Mouse (Mus musculus) urinary bladder, adult 2 months (tissue): ENCODE measurements around the gene Cpt1c. TPM values are rescaled to one million over a fixed set of nuclear protein-coding genes. Genes with fewer than 3 reads are reported as not detected.

Experiments used
- DNase-seq: peaks from one replicate; pipeline ENCODE4 v3.0.0; 2022; ENCODE audit warnings: low spot score
- polyA plus RNA-seq: library from polyadenylated mRNA; depleted of rRNA; stranded (reverse); fragments of >200 nt; gene quantifications from 2 replicates; pipeline ENCODE4 v1.2.3, GENCODE M21; 2012; rRNA removed

The Cpt1c gene
- polyA plus RNA-seq, 1 experiment, result 26.1 TPM

DNA sequence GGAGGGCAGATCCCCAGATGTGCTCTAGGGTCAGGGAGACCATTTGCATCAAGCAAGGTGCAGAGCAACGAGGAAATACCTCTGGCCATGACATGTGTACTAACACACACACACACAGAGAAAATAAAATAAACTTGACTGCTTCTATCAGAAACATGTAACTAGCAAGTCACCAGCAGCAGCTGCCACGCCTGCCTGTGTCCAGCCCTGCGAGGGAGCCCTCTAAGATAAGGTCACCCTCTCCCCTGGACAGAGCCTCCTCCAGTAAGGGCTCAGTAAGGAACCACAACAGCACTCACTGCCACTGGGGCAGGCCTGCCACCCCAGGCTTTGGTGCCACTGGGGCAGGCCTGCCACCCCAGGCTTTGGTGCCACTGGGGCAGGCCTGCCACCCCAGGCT, 56.4 kb downstream of the Cpt1c start:
- no peak for DNase-seq

DNA sequence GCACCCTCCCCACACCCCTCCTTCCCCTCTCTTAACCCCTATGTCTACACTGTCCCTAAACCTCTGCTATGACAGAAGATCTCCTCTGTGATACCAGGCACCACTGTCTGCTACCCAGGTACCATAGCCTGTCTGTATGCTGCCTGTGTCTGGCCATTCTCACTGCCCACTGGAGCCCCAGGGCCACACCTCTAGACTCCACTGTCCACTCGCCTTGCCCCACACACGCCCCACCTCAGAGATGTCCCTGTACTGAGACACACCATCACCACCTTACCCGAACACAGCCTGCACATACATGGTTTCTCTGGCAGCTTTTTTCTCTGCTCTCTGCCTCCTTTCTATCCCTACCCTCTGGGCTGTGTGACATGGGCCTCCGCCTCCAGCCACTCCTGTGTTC, 57.8 kb downstream of the Cpt1c start:
- DNase-seq, result no peak

DNA sequence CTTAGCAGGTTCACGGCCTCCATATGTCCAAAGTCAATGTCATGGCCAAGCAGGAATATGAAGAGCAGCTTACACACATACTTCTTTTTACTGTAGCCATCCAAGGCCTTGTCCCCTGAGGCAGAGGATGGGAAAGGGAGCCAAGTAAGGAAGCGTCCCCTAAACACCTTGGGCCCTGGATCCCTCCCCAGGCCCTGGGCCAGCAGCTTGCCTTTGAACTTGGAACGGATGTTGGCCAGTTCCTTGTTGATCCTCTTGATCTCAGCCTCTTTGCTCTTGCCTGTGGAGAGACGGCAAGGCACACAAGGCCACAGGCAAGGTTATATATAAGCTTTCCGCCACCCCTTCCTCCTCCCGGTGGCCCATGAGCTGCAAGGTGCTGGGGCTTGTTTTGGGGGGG, 58.5 kb downstream of the Cpt1c start:
- no peak for DNase-seq

DNA sequence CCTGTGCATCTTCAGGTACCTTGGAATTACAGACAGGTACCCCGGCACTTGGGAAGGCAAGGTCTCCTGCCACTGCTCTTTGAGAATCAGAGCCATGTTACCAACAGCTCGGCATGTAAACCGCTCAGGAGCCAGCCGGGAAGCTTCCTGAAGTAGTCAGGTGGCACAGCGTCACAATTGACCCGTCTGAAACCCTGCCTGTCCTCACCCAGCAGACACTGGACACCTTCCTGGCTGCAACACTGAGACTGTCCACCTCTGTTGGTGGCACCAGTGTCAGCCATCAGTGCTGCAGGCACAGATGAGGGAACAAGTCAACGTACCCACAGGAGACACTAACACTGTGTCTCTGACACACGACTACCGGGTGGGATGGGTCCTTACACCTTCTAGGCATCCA, 59.3 kb downstream of the Cpt1c start:
- no peak for DNase-seq

DNA sequence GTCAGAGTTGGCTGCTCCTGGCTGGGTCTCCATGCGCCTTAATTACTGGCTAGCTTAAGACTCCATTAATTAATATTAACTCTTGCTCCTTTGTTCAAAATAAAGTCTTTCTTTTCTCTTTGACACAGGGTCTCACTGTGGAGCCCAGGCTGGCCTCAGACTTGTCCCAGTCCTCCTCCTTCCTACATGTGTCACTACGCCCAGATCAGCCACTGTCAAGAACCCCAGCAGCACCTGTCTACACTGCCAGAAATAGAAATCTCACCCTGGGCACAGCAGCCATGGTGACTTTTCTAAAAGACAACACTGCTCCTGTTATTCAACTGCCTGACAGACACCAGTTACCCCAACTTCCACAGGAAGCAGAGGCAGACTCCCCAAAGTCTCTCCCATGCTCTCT, 60.3 kb downstream of the Cpt1c start:
- no peak for DNase-seq

Other genes starting within 250 kb of the Cpt1c start
- gene Vrk3, start 226.4 kb downstream of the Cpt1c start, polyA plus RNA-seq, result 29.9 and 36.3 TPM in 2 replicates
- 0.32 and 0.41 TPM in 2 replicates for gene Zfp473, start 223.8 kb downstream of the Cpt1c start, polyA plus RNA-seq
- 30.5 and 34.7 TPM in 2 replicates for gene Nup62, start 158.8 kb downstream of the Cpt1c start, polyA plus RNA-seq
- gene Il4i1, start 158.5 kb downstream of the Cpt1c start, polyA plus RNA-seq, result 1.7 and 2.5 TPM in 2 replicates
- gene Atf5, start 158.2 kb downstream of the Cpt1c start, polyA plus RNA-seq, result 43.4 and 63.6 TPM in 2 replicates
- gene Akt1s1, start 125.9 kb downstream of the Cpt1c start, polyA plus RNA-seq, result 93.8 and 99.5 TPM in 2 replicates
- gene Tbc1d17, start 125.8 kb downstream of the Cpt1c start, polyA plus RNA-seq, result 67.3 and 68.9 TPM in 2 replicates
- gene Pnkp, start 117.7 kb downstream of the Cpt1c start, polyA plus RNA-seq, result 23.4 and 24.1 TPM in 2 replicates
- gene Ptov1, start 105.1 kb downstream of the Cpt1c start, polyA plus RNA-seq, result 176 and 195 TPM in 2 replicates
- gene Med25, start 82.1 kb downstream of the Cpt1c start, polyA plus RNA-seq, result 57.8 and 66.1 TPM in 2 replicates
- gene Fuz, start 78.8 kb downstream of the Cpt1c start, polyA plus RNA-seq, result 47.7 and 53.9 TPM in 2 replicates
- gene Ap2a1, start 45.4 kb downstream of the Cpt1c start, polyA plus RNA-seq, result 74.2 and 77.7 TPM in 2 replicates
- gene Tsks, start 31.6 kb downstream of the Cpt1c start, polyA plus RNA-seq, result 0.03 and 0.08 TPM in 2 replicates
- gene Prmt1, start 11.7 kb upstream of the Cpt1c start, polyA plus RNA-seq, result 183 and 244 TPM in 2 replicates
- 133 and 171 TPM in 2 replicates for gene Irf3, start 22.8 kb upstream of the Cpt1c start, polyA plus RNA-seq
- gene Bcl2l12, start 23.9 kb upstream of the Cpt1c start, polyA plus RNA-seq, result 28.6 and 34.8 TPM in 2 replicates
- 58.4 and 63.5 TPM in 2 replicates for gene Scaf1, start 41.5 kb upstream of the Cpt1c start, polyA plus RNA-seq
- 383 and 414 TPM in 2 replicates for gene Rras, start 43.1 kb upstream of the Cpt1c start, polyA plus RNA-seq
- gene Prr12, start 78.0 kb upstream of the Cpt1c start, polyA plus RNA-seq, result 5.1 and 18.2 TPM in 2 replicates
- gene Nosip, start 87.6 kb upstream of the Cpt1c start, polyA plus RNA-seq, result 59.9 and 69.6 TPM in 2 replicates
- gene Prrg2, start 87.8 kb upstream of the Cpt1c start, polyA plus RNA-seq, result 37.6 and 46.5 TPM in 2 replicates
- 277 and 317 TPM in 2 replicates for gene Rcn3, start 117.4 kb upstream of the Cpt1c start, polyA plus RNA-seq
- 144 and 157 TPM in 2 replicates for gene Fcgrt, start 129.0 kb upstream of the Cpt1c start, polyA plus RNA-seq
- 903 and 1,312 TPM in 2 replicates for gene Rps11, start 149.6 kb upstream of the Cpt1c start, polyA plus RNA-seq
- 3,442 and 3,633 TPM in 2 replicates for gene Rpl13a, start 153.9 kb upstream of the Cpt1c start, polyA plus RNA-seq
- 0.28 and 0.44 TPM in 2 replicates for gene Gm45713, start 161.4 kb upstream of the Cpt1c start, polyA plus RNA-seq
- gene Flt3l, start 161.6 kb upstream of the Cpt1c start, polyA plus RNA-seq, result 74.5 and 83.1 TPM in 2 replicates
- 48.3 and 58.3 TPM in 2 replicates for gene Pih1d1, start 179.5 kb upstream of the Cpt1c start, polyA plus RNA-seq
- gene Aldh16a1, start 179.7 kb upstream of the Cpt1c start, polyA plus RNA-seq, result 27.7 and 30.9 TPM in 2 replicates
- 0.03 and 0.04 TPM in 2 replicates for gene Slc17a7, start 189.1 kb upstream of the Cpt1c start, polyA plus RNA-seq
- gene Gfy, start 204.7 kb upstream of the Cpt1c start, polyA plus RNA-seq, result 0.03 TPM in 1 of 2 replicates, not detected in the other
- not detected in 2 replicates for gene Pth2, start 206.1 kb upstream of the Cpt1c start, polyA plus RNA-seq
- 0.12 and 0.15 TPM in 2 replicates for gene Ccdc155, start 230.0 kb upstream of the Cpt1c start, polyA plus RNA-seq
- gene Dkkl1, start 237.3 kb upstream of the Cpt1c start, polyA plus RNA-seq, result 5.1 and 7.5 TPM in 2 replicates
- gene Tead2, start 240.9 kb upstream of the Cpt1c start, polyA plus RNA-seq, result 29.1 and 29.2 TPM in 2 replicates